Mouse (Mus musculus): ENCODE data around the gene Zbtb38.

Zbtb38 gene

GRCm38 (mm10) chr9:96684165-96684792, 68.4 kb downstream of the Zbtb38 start:
- in situ Hi-C loops (cut with MboI) = no loop called here

- in situ Hi-C loops (cut with MboI) = loop anchor here (10.0 kb wide), 1 partner anchor 116 kb away; no protein-coding TSS in a partner anchor
These were observed 74.0 kb downstream of the Zbtb38 start for GRCm38 (mm10) chr9:96678611-96679010.

- in situ Hi-C loops (cut with MboI) = loop anchor here (10.0 kb wide), 1 partner anchor 117 kb away; no protein-coding TSS in a partner anchor
These were observed 74.9 kb downstream of the Zbtb38 start for GRCm38 (mm10) chr9:96677711-96678110.

DNA sequence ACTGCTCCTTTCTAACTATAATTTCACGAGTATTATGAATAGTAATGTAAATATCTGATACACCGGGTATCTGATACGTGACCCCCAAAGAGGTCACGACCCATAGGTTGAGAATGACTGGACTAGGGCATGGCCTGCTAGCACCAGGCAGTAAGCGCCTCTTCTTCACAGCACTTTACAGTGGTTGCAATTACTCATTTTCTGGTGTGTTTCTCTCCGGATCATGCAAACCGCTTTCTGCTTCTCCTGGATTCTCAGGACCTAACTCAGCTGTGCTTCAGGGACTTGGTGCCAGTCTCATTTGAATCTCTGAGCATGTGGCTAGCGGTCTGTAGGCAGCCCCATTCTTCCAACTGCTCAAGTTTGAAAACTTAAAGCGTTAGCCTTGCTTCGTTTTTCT, 76.0 kb downstream of the Zbtb38 start:
- in situ Hi-C loops (cut with MboI) = loop anchor here (10.0 kb wide), 1 partner anchor 118 kb away; no protein-coding TSS in a partner anchor

GRCm38 (mm10) chr9:96675763-96676640, 76.6 kb downstream of the Zbtb38 start:
- in situ Hi-C loops (cut with MboI) = loop anchor here (10.0 kb wide), 1 partner anchor 119 kb away; no protein-coding TSS in a partner anchor

DNA sequence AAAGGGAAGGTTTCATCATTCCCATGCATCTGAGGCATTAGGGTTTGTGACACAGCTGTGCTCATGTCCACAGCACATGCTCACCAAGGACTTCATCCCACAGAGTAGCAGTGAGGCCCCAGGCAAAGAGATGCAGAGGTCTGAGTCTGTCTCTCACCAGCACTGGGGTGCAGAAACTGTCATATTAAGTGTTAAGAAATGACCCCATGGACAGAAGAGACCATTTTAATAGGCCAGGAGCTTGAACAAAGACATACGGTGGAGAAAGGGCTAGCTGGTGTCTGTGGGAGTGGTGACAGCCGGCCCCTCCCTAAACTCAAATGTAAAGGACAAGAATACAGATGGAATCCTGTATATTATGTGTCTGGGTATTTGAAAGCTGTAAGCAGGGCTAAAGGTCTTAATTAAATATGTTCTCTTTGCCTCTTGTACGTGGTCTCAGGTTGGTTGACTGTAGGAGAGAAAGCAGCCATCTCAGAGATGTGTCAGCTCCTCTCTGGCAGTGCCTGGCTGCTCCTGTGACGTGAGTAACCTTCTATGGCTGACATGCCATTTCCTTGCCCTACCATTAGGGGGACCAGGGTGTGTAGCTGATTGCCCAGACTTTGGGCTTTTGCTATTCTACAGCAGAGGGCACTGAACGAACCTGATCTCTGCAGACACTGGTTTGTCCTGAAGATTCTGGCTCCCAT, 77.4 kb downstream of the Zbtb38 start:
- in situ Hi-C loops (cut with MboI) = loop anchor here (10.0 kb wide), 1 partner anchor 120 kb away; no protein-coding TSS in a partner anchor

DNA sequence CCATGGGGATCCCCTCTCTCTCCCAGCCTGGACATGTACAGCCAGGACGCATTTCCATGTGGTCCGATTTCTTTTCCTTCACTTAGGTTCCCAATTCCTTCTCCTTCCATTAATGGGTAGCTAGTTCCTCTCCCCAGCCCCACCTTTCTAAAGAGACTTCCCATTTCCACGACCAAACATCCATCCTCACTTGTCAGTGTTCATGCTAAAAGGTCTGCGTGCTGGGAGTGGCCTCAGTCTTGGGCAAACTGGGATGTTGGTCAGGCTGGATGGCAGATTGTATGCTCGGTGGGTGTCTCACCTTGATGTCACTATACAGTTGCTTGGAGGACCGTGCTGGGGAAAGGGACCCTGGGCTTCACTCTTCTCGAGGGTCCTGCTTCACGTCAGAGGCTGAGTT, 78.3 kb downstream of the Zbtb38 start:
- in situ Hi-C loops (cut with MboI) = loop anchor here (10.0 kb wide), 1 partner anchor 120 kb away; no protein-coding TSS in a partner anchor

- in situ Hi-C loops (cut with MboI) = loop anchor here (10.0 kb wide), 1 partner anchor 122 kb away; no protein-coding TSS in a partner anchor
These were observed 80.2 kb downstream of the Zbtb38 start for GRCm38 (mm10) chr9:96672466-96672865.

- in situ Hi-C loops (cut with MboI) = loop anchor here (10.0 kb wide), 1 partner anchor 124 kb away; no protein-coding TSS in a partner anchor
These were observed 81.4 kb downstream of the Zbtb38 start for GRCm38 (mm10) chr9:96671249-96671648.

DNA sequence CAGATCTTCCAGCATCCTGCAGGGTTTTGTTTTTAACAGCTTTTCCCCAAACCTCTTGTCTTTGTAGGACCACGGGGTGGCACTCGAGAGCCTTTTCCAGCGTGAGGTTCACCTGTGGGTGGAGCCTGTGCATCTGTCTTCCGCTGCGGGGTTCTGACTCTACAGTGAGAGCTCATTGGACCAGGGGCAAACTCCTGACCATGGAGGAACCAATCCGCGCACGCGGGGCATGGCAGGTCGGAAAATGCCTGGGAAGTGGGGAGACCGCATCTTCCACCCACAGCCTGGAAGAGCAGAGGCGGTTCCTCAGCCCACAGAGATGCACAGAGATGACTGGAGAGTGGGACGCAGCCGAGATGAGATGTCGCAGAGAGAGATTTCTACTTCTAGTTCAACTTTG, 82.8 kb downstream of the Zbtb38 start:
- in situ Hi-C loops (cut with MboI) = loop anchor here (10.0 kb wide), 1 partner anchor 125 kb away; no protein-coding TSS in a partner anchor

DNA sequence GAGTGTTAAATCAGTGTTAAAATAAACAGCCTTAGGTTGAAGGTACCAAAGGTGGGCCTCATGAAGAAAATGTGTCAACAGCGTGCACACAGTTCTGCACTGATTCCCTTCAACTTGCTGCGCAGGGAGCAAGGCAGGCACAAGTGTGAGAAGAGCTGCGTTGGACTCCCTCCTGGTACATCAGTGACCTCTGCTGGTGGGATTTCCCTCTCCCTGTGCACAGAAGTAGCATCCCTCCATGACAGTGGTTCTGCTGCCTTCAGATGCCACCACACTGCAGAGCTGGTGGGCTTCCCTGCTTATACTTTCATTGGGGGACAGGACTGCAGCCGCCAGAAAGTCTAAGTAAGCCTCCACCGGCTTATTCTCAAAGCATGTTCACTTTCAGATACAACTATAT, 84.0 kb downstream of the Zbtb38 start:
- in situ Hi-C loops (cut with MboI) = no loop called here

DNA sequence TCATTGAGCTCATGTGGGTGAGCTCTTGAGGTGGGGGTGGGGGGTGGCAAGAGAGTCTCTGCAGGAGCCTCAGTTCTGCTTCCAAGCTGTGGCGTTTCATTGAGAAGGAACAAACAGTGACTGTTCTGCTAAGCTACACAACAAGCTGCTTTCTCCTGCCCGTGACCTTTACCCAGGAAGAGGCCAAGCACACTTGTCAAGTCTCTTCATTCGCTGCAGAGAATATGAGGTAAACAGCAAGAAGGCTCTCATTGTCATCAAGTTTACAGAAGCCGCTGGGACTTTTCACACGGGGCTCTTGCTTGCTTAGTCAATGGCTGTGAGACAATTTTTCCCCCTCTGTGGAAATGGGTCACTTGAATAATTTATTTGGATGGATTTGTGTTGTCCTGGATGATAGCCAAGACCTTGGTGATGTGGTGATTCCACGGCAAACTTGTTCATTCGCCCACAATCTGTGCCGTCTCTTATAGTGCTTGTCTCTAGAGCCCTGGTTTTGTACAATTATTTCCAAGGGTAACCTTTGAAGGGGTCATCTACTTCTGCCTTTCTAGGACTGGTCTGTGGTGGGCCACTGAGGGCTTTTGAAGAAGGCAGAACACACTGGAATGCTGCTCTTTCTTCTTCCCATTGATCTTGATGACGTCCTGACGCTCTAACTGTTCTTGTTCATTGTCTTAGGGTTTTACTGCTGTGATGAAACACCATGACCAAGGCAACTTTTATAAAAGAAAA, 92.0 kb downstream of the Zbtb38 start:
- in situ Hi-C loops (cut with MboI) = no loop called here

- in situ Hi-C loops (cut with MboI) = no loop called here
These were observed 92.8 kb downstream of the Zbtb38 start for GRCm38 (mm10) chr9:96659801-96660200.

GRCm38 (mm10) chr9:96653538-96653937, 99.1 kb downstream of the Zbtb38 start:
- in situ Hi-C loops (cut with MboI) = loop anchor here (5.0 kb wide), 1 partner anchor 76 kb away; no protein-coding TSS in a partner anchor

DNA sequence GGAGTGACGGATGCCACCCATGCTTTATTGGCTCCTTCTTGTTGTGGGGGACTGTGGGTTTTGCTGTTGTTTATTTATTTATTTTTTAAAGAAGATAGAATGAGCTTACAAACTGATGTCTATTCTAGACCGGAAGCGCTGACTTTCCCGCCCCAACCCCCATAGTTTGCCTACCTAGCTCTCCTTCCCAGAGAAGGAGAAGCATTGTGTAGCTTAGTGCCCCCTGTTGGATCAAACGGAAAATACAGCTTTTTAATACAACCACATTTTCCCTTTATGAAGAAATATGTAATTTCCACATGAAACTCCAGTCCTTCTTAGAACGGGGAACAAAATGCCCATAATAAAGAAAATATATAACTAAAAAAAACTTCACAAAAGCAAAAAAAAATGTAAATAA, 99.9 kb downstream of the Zbtb38 start:
- in situ Hi-C loops (cut with MboI) = loop anchor here (5.0 kb wide), 1 partner anchor 75 kb away; no protein-coding TSS in a partner anchor

DNA sequence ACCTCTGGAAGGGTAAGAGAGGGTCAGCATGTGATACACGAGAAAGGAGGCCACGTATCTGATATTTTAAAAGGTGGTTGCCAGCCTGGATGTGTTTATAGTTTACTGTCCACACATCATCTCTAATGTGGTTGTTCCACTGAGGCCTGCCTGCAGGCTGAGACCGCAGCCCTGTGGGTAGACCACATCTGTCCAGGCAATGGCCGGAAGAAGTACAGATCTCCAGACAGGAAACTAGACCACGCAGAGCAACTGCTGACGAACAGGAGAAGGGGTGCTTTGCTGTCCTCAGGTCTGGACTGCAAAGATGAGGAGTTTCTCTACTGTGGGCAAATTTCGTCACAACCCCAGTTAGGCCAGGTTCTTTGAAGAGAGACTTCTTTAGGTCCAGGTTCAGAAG, 101.8 kb downstream of the Zbtb38 start:
- in situ Hi-C loops (cut with MboI) = loop anchor here (5.0 kb wide), 1 partner anchor 74 kb away; no protein-coding TSS in a partner anchor

DNA sequence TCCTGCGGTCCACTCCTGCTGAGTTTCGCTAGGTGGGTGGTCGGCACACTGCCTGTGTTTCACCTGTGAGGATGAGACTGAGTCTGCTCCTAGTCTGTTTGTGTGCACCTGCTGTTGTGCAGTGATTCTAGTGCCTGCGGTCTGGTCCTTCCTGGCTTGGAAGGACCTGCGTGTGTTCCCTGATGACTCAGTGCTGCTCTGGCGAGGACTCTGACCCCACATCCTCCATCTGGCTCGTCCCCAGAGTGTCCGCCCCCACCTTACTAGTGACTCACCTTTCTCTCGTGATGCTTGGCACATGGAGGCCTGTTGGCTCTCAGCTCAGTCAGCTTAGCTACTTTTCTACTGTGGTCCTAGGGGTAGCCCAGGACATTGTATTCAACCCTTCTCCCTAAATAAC, 102.7 kb downstream of the Zbtb38 start:
- in situ Hi-C loops (cut with MboI) = loop anchor here (5.0 kb wide), 1 partner anchor 73 kb away; no protein-coding TSS in a partner anchor

GRCm38 (mm10) chr9:96649362-96649761, 103.3 kb downstream of the Zbtb38 start:
- in situ Hi-C loops (cut with MboI) = no loop called here

DNA sequence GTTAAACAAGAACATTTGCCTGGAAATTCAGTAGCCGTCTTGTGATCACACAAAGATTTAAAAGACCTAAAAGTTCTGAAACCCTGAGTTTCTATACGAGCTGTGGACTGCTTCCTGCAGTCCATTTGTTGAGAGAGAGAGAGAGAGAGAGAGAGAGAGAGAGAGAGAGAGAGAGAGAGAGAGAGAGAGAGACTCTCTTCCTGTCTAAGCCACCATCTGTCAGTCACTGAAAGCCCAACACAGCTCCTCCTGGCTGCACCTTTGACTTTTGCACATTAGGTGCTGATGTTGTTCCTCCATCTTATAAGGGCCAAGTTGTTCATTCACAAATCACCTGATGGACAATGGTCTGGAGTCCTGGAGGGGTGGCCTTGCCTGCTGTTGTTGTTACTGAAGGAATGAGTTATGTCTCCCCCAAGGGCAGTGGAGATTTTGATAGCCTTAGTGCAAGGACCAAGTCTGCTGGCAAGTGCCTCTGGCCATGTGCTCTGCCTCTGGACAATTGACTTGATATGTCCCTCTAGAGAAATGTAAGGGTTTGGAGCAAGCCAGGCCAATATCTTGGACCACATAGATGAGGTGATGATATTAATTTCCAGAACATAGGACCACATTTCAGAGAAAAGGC, 105.8 kb downstream of the Zbtb38 start:
- in situ Hi-C loops (cut with MboI) = no loop called here

DNA sequence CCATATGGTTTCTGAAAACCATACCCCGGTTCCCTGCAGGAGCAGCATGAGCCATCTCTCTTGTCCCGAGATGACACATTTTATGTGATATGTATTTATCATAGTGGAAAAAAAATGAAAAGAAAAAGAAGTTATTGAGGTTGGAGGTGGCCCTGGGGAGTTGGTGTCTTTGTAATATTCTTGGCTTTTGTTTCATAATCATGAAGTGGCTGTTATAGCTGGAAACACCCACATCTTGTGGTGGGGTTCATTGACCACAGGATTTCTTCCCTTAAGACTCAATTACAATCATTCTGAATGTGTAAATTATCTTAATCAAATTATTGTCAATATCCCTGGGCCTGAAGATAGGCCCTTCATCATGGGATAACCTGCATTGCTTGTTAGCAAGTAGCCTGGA, 107.8 kb downstream of the Zbtb38 start:
- in situ Hi-C loops (cut with MboI) = no loop called here

Data from mature B cell (primary cell).